Mouse (Mus musculus): ENCODE data around the gene Rps15.
"Not testable (repeated sequence)": the region's sequence is repeated elsewhere in the genome, so short reads cannot be mapped to it uniquely, and the experiment has no call there.

Gene Rps15

DNA sequence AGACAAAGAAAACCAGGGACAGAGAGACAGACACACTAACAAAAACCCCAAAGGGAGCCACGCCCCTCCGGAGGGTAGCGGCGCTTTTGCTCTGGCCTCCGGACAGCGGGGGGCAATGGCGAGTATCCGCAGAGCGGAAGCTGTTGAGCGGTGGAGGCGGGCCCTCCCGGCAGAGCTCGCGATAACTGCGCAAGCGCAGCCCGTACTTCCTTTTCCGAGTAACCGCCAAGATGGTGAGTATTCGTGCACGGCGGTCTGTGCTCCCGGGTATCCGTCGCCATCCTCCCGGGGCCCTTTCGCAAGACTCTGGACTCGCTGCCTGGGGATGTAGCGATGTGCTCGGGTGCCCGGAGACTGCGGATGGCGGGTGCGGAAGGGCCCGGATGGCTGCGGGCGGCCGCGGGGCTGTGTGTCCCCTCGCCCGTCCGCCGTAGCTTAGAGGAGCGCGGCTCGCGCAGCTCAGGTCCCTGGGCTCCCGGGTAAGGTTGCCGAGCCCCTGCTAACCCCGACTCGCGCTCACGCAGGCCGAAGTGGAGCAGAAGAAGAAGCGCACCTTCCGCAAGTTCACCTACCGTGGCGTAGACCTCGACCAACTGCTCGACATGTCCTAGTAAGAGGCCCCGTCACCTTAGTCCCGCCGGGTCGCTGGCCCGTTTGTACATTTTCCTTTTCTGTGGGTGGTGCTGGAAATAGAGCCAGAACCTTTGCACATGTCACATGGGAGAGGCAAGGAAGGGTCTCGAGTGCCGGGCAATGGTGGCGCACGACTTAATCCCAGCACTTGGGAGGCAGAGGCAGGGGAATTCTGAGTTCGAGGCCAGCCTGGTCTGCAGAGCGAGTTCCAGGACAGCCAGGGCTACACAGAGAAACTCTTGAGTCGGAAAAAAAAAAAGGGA lies at the start of gene Rps15:
Gene Rps15 (plus strand): TSS at position 203 of the 896 bp plus-strand sequence.
- peak; percentile 95 for DNase-seq (ENCODE audit: low read depth, low spot score)

DNA sequence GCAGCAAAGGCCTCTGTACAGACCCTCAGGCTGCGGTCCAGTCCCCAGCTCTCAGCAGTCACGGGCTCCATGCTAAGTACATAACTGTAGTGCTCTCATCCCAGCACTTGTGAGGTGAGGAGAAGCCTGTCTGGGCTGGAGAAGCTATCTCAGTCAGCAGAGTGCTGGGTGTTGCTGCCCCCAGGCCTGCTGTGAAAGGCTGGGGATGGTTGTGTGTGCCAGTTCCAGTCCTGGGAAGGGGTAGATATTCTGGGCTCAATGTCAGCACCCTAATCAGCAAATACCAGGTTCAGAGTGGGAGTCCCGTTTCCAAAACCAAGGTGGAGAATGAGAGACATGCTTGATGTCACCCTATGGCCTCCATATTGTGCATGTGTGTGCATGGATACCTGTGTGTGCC lies 49.6 kb upstream of the Rps15 start:
- DNase-seq (ENCODE audit: low read depth, low spot score) = no peak

DNA sequence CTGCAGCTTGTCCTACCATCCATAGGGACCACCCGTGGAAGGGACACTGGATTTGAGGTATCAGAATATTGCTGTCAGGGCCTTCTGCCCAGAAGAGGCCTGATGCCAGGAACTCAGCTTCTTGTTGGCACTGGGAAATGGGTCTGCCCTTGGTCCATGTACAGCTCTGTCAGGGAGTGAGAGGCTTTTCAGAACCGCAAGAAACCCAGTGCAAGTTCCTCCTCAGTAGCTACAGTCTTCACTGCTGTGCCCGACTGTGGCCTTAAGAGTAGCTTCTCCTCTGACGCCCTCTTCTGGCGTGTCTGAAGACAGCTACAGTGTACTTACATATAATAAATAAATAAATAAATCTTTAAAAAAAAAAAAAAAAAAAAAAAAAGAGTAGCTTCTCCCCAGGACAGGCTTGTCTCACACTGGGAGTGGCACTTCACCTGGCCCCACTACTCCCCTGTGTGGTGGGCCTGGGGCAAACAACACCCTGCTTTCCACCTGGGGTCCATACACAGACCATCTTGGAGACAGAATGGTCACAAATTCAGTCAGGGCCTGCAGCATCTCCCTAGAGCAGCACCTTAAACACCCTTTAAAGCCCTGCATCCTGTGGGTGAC lies 47.4 kb upstream of the Rps15 start:
- no peak for DNase-seq (ENCODE audit: low read depth, low spot score)

DNA sequence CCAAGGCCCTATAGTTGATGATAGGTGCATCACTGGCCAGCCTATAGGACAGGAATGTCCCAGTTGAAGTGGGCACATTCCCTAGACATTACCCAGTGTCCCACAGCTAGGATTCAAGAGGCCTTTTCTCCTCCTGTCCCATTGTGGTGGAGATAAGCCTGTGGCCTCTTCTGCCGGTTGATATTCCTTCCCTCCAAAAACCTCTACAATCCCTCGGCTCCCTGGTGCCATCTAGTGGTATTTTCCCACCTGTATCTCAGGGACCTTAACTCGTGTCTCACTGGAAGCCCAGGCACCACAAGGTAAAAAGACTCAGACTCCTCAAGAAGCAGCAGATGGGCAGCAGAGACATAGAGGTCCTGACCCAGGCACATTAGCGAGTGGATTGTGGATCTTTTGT lies 46.7 kb upstream of the Rps15 start:
- DNase-seq (ENCODE audit: low read depth, low spot score) = peak; percentile 81

DNA sequence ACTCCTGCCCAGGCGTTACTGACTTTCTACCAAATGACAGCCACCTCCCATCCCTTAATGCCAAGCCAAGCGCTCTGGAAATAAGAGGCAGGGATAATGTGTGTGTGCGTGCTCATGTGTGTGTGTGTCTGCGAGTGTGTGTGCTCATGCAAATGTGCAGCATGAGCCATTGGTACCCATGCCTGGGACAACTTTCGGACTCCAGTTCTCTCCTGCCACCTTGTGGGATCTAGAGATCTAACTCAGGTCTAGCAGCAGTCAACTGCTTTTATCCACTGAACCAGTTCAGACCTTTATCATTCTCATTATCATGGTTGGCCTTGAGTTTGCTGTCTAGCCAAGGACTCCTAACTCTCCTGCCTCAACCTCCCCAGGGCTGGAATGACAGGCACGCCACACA lies 44.4 kb upstream of the Rps15 start:
- DNase-seq (ENCODE audit: low read depth, low spot score) = no peak

DNA sequence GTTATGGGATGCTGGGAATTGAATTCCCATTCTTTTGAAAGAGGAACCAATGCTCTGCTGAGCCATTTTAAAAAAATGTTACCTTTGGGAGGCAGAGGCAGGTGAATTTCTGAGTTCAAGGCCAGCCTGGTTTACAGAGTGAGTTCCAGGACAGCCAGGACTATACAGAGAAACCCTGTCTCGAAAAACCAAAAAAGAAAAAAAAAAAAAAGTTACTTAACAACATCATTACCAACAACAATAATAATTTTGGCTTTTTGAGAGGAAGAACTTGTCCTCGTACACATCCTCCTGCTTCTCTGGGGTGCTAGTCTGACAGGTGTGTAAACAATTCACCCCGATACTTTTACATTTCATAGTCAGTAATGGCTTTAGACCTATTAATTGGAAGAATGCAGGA lies 43.8 kb upstream of the Rps15 start:
- DNase-seq (ENCODE audit: low read depth, low spot score) = not testable (repeated sequence)

DNA sequence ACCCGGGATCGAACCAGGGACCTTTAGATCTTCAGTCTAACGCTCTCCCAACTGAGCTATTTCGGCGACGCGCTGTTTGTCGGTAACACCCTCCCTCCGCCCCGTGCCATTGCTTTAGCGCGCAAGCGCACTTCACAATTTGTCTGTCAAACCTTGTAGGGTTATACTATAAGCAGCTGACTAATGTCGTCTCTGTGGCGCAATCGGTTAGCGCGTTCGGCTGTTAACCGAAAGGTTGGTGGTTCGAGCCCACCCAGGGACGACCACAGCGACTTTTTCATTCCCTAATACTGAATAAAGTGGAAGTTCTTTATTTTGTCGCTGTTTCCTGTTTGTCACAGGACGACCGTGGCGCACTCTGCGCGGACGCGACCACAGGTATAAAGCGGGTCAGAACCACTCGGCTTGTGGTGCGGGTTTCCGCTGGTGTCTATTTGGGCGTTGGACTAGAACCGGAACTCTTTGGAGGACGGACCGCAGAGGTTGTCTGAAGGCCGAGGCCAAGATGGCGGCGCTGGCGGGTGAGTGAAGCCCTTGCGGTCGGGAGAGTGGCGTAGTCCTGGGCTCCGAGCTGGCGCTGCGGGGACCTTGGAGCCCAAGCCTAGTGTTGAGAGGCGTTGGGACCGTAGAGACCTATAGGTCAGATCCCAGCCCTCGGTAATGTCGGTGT lies 43.1 kb upstream of the Rps15 start, which contains the start of gene Ndufs7:
Gene Ndufs7 (plus strand): TSS at position 151 of the 670 bp plus-strand sequence.
- peak; percentile 83 for DNase-seq (ENCODE audit: low read depth, low spot score)

DNA sequence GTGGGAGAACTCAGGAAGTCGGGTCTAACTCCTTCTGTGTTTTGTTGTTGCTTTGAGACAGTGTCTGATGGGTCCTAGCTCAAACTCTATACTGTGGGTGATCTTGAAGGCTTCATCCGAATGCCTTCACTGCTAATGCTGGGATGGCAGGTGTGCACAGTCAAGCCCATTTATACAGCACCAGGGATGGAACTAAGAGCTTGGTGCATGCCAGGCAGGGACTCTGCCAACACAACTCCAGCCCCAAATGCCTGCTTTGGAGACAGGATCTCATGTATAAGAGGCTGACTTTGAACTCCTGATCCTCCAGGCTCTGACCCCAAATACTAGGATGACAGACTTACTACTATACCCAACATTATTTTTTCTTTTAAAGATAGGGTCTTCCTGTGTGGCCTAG lies 42.2 kb upstream of the Rps15 start:
- DNase-seq (ENCODE audit: low read depth, low spot score) = no peak

DNA sequence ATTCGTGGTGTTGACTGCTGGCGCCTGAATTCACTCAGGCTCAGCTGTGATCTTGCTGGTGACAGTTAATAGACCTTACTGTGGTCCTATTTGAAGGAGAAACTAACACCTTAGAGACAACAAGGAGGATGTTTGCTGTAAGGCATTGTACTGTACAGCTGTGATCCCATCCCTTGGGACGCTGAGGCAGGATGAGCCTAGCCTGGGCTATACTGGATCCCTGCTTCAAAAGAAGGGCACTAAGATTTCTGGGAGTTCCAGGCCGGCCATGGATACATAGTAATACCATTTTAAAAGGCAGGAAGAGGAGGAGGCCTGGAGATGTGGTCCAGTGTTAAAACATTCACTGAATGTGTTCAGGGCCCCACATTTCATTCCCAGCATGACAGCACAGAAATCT lies 41.7 kb upstream of the Rps15 start:
- no peak for DNase-seq (ENCODE audit: low read depth, low spot score)

DNA sequence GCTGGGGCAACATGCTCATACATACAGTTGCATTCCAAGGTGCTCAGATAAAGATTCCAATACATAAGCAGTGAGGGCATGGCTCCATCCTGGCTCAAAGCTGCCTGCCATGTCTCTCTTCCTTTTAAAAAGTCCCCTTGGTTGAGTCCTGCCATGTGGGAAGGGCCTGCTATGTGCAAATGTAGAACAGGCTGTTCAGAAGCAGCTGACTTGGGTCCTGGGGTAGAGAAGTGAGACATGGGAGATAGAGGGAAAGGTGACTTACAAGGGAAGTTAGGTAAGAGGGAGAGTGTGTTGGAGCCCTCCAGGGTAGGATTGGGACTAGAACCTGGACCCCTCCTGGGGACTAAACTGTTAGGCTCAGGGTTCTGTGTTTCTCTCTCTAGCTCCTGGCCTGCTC lies 40.2 kb upstream of the Rps15 start:
- DNase-seq (ENCODE audit: low read depth, low spot score) = no peak

DNA sequence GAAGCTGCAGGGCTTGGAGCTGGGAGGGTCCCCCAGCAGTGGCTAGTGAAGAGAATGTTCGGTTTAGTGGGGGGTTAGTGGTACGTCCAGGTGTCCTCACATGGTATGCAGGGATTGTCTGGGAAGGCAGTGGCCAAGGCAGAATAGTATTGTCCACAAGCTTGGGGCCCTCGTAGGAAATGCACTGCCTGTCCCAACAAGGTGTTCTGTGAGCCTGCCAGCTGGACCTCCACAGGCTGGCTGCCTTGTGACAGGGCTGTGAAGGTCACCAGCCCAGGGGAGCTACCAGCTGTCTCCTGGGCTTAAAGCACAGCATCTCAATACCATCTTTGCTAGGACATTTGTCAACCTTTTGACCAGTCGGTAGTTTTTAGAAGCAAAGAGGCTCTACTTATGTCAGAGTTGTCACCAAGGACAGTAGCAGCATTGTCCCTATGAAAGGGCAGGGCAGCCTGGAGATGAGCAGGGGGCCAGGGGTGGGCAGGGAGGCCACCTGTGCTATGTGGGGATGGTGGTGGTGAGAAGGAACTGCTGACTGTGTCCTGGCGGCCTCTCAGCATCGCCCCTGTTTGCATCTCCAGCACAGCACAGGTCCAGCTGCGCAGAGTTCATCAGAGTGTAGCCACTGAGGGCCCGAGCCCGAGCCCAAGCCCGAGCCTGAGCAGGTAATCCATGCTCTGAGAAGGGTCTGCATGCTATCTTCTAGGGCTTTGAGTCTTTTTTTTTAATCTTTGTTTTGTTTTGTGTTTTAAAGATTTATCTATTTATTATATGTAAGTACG lies 39.6 kb upstream of the Rps15 start:
- DNase-seq (ENCODE audit: low read depth, low spot score) = no peak

DNA sequence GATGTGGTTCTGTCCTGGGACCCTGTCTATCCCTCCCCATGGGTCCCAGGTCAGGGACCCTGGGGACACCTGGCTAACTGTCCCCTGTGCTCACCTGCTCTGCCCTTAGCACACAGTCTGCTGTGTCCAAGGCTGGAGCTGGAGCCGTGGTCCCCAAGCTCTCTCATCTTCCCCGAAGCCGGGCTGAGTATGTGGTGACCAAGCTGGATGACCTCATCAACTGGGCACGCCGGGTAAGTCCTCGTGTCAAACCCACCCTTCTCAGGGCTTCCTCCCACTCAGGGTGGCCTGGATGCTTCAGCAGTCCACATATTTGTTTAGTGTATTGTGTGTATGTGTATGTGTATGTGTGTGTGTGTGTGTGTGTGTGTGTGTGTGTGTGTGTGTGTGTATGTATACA lies 38.7 kb upstream of the Rps15 start:
- DNase-seq (ENCODE audit: low read depth, low spot score) = no peak

DNA sequence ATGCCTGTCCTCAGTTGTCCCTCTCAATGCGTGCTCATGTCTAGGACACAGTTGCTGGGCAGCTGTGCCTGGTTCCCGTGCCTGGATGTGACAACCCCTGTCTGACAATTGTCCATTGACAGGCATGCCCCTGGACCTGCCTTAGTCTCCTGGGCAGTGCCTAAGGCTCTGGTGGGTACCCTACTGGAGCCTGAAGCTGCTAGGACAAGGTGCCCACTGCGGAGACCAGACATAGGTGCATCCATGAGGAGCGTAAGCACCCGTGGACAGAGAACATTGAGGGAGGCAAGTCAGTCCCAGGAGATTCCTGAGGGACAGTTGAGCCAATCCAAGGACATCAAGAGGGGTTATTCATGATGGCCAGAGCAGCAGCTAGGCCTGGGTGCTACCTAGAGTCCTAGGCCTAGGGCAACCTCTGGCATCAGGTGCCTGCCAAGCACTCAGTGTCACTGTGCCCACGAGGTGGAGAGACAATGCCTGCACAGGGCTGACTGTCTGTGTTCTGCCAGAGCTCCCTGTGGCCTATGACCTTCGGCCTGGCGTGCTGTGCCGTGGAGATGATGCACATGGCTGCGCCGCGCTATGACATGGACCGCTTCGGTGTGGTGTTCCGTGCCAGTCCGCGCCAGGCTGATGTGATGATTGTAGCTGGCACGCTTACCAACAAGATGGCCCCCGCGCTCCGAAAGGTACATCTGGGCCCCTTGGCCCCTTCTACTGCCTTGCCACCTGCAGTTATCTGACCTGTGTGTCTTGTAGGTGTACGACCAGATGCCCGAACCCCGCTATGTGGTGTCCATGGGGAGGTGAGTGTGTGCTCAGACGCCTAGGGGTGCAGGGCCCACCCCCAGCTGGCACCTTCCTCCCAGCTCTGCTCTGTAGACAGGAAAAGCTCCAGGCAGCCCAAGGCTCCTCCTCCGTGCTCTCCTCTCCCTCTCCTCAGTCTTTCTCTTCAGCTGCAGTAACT lies 37.6 kb upstream of the Rps15 start:
- DNase-seq (ENCODE audit: low read depth, low spot score) = no peak

DNA sequence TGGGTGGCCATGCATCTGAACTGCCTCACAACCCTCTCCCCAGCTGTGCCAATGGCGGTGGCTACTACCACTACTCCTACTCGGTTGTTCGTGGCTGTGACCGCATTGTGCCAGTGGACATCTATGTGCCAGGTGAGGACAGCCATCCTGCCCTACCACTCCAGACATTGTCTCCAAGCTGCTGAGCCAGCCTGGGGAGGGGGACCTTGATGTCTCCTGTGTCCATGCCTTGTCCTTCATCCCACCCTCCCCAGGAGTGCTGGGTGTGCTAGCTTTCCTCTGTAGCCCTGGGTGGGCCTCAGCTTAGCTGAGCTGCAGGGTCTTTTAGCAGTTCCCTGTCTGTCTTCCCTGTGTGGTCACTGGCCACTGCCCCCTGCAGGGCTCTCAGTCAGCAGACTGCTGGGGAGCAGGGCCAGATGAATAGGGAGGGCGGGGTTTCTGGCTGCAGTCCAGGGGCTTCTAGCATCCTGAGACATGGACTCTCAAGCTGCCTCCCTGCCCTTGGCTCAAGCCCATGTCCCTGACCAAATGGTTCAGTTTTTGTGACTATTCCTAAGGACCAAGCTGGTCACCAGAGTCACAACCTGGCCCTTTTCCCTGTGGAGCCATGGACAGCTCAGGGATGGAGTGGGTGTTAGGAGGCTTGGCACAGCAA lies 36.2 kb upstream of the Rps15 start:
- DNase-seq (ENCODE audit: low read depth, low spot score) = no peak

DNA sequence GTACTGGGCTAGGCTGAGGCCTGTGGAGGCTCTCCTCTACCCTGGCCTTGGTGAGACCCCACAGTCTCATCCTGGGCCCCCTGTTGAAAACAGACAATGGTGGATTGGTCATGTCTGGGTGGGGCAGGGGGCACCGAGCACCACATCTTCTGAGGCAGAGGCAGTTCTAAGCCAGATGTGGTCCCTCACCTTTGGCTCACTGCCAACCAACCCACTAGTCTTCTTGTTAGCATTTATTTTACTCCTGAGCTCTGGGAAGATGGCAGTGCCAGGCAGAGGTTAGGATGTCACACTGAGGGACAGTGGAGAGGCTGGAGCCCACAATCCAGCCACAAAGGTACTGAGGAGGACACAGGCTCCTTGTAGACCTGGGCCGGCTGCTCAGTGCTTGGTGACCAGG lies 34.3 kb upstream of the Rps15 start:
- DNase-seq (ENCODE audit: low read depth, low spot score) = no peak

DNA sequence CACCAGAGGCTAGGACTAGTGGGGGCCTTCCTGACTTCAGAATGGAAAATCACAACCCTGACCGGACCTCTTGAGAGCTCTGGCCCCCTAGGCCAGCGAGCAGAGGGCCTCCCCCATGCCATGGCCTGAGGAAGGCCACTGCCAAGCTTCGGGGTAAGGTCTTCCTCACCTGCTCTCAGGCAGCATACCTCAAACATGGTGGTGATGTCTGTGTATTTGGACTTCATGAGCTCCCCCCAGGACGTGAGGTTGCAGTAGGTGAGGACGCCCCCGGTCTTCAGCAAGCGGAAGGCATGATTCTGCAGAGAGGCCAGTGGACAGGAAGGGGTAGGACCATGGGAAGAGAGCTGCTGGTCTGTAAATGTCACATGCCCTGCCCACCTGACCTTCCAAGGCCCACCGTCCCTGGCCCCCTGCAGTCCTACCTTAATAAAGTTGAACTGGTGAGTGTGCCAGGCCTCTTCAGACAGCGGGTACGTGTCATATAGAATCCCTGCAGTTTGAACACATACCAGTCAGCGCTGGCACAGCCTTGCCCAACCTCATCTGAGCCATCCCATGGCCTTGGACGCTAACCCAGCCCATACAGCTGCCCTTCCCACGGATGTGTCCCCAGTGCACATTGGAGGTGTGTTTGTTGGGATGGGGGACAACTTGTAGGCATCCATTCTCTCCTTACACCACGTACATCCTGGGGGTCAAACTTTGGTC lies 33.3 kb upstream of the Rps15 start:
- no peak for DNase-seq (ENCODE audit: low read depth, low spot score)

DNA sequence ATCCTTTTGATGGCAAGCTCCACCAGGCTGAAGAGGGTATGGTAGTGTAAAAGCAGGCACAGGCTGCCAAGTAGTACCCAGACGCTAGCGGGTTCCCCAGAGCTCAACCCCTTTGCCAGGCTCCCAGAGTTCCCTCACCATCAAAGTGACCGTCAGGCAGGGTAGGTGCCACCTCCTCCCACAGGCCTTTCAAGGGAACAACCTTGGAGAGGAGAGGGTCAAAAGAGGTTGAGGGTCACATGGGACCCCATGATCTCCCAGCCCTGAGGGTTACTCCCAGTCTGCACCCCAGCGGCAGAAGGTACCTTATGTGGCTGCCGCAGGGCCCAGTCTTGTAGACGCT lies 32.8 kb upstream of the Rps15 start:
- DNase-seq (ENCODE audit: low read depth, low spot score) = no peak

DNA sequence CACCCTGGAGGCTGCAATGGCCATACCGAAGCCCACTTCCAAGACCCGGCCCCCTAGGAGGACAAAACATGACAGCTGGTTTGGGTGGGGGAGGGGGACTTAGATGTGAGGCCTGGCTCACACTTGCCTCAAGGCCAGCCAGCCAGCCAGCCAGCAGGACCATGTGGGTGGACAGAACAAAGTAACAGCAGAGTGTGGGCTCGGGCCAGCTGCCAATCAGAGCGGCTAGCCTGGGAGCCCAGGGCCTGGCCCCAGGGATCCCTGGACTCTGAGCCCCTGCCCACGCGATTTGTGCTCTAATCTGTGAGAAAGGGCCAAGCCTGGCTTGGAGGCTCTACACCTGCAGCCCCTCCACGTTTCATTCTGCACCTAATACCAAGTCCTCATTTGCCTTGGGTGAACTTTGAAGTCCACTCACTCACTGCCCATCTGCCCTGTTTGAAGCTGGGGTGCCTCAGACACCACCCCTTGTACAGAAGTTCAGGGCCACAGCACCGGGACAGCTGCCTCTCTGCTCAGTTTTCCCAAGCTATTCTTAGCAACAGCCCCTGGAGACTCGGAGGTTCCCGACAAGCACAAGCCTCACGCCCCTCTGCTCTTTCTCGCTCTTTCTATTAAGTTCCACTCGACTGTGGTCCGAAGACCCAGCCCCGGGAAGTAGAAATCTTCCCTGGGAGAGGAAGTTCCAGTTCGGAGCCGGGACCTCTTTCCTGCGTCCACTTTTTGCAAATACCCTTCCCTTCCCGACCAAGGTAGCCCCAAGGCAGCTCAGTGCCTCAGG lies 32.2 kb upstream of the Rps15 start:
- no peak for DNase-seq (ENCODE audit: low read depth, low spot score)

Data from embryo, embryonic 11.5 days (tissue).